Mouse (Mus musculus) ES-Bruce4 (cell line): ENCODE measurements around the gene Hfe2. TPM values are rescaled to one million over a fixed set of nuclear protein-coding genes. Genes with fewer than 3 reads are reported as not detected.
"Not testable (repeated sequence)": the region's sequence is repeated elsewhere in the genome, so short reads cannot be mapped to it uniquely, and the experiment has no call there.

ENCODE experiments used
- H3K27ac ChIP-seq: 2 replicates; pipeline ENCODE4 v1.5.1; 2012; ENCODE audit warnings: low read length, inconsistent platforms; ENCODE audit not compliant: insufficient read depth
- H3K27me3 ChIP-seq: 2 replicates; pipeline ENCODE4 v1.6.1; 2012; ENCODE audit warnings: mild to moderate bottlenecking, low read length, inconsistent platforms; ENCODE audit not compliant: control insufficient read depth, poor library complexity, insufficient read depth, severe bottlenecking
- H3K36me3 ChIP-seq: 2 replicates; pipeline ENCODE4 v1.6.1; 2012; ENCODE audit warnings: inconsistent platforms, mild to moderate bottlenecking, low read length, moderate library complexity; ENCODE audit not compliant: control insufficient read depth, poor library complexity, insufficient read depth, severe bottlenecking
- H3K4me1 ChIP-seq: one replicate; pipeline ENCODE4 v1.8.1; 2011; ENCODE audit warnings: low read length; ENCODE audit not compliant: control insufficient read depth, insufficient read depth
- H3K4me3 ChIP-seq: 2 replicates; pipeline ENCODE4 v1.5.1; 2011; ENCODE audit warnings: low read depth, mild to moderate bottlenecking, low read length
- H3K9ac ChIP-seq: 2 replicates; pipeline ENCODE4 v1.6.1; 2012; ENCODE audit warnings: low read depth, mild to moderate bottlenecking, inconsistent platforms; ENCODE audit not compliant: poor library complexity, severe bottlenecking
- H3K9me3 ChIP-seq: replicated peaks from 2 replicates; pipeline ENCODE4 v1.6.1; 2012; ENCODE audit warnings: mild to moderate bottlenecking, low read length, inconsistent platforms; ENCODE audit not compliant: control insufficient read depth, poor library complexity, insufficient read depth, severe bottlenecking
- CTCF ChIP-seq: IDR thresholded peaks from one replicate; pipeline ENCODE4 v1.8.1; 2011; ENCODE audit warnings: low read depth, low read length
- EP300 ChIP-seq: IDR thresholded peaks from 2 replicates; pipeline ENCODE4 v1.6.1; 2011; ENCODE audit warnings: low read depth, low read length; ENCODE audit not compliant: insufficient read depth
- POLR2A ChIP-seq: IDR thresholded peaks from one replicate; pipeline ENCODE4 v1.8.1; 2011; ENCODE audit warnings: low read length; ENCODE audit not compliant: insufficient read depth
- polyA plus RNA-seq: library from polyadenylated mRNA; stranded (reverse); fragments of >200 nt; gene quantifications from 2 replicates; pipeline ENCODE4 v1.2.4, GENCODE M21; 2011; ENCODE audit warnings: low read depth; ENCODE audit not compliant: missing spikeins, insufficient read depth, insufficient read length

Hfe2 gene
- polyA plus RNA-seq, 1 experiment: 0.88 TPM

DNA sequence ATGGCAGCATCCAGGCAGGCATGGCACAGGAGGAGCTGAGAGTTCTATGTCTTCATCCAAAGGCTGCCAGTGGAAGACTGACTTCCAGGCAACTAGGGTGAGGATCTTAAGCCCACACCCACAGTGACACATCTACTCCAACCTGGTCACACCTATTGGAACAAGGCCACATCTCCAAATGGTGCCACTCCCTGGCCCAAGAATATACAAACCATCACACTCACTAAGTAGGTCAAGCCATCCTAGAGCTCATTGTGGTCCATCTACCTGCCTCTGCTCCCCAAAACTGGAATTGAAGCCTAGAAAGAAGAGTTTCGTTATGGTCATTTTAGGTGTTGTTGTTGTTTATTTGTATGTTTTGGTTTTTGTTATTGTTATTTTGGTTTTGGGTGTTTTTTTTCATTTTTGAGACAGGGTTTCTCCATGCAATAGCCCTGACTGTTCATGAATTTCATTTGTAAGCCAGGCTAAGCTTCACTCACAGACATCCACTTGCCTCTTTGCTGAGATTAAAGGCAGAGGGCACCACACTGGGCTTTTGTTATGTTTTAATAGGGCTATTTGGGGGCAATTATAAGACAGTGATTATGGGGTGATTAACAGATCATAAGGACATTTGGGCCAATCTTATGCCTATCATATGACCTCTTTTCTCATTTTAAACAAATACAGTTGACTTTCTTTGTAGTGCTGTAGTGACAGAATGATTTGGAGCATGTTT lies 29.3 kb upstream of the Hfe2 start:
- no peak overlapping the region for H3K9ac ChIP-seq
- no peak for TF ChIP-seq EP300
- no peak for TF ChIP-seq CTCF
- no peak for TF ChIP-seq POLR2A
- no peak overlapping the region for H3K4me3 ChIP-seq

DNA sequence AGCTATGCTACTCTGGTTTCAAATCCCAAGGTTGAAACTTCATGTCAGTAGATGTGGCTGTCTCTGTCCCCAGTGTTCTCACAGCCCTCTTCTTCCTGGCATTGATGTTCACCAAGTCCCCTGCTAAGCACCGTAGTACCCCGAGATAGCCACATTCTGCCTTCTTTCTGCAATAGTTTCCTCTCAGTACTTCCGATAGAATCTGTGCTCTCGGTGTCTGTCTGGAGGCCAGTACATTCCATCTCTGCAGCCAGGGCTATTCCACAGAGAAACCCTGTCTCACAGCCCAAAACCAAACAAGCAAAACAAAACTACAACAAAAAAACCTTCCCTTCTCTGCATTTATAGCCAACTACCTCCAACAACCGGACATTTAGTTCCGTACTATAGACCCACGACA lies 28.8 kb upstream of the Hfe2 start:
- H3K9ac ChIP-seq: 0 out of 2 replicates have a peak overlapping the region, but pooled peaks have one; percentile 54
- H3K36me3 ChIP-seq: no peaks in the 10 kb centered on the region
- no peaks in the 10 kb centered on the region for H3K4me1 ChIP-seq
- H3K27ac ChIP-seq: no peak overlapping the region
- no peak for TF ChIP-seq CTCF
- no peak for TF ChIP-seq EP300
- no peak for TF ChIP-seq POLR2A
- H3K4me3 ChIP-seq: no peak overlapping the region
- no peaks in the 10 kb centered on the region for H3K27me3 ChIP-seq
- H3K9me3 ChIP-seq: peaks cover 10% of the 10 kb centered on the region

More for the DNA sequence above, 29.3 kb upstream of the Hfe2 start:
- peaks cover 10% of the 10 kb centered on the region for H3K9me3 ChIP-seq
- H3K27ac ChIP-seq: no peak overlapping the region
- no peaks in the 10 kb centered on the region for H3K4me1 ChIP-seq
- no peaks in the 10 kb centered on the region for H3K27me3 ChIP-seq
- H3K36me3 ChIP-seq: no peaks in the 10 kb centered on the region

DNA sequence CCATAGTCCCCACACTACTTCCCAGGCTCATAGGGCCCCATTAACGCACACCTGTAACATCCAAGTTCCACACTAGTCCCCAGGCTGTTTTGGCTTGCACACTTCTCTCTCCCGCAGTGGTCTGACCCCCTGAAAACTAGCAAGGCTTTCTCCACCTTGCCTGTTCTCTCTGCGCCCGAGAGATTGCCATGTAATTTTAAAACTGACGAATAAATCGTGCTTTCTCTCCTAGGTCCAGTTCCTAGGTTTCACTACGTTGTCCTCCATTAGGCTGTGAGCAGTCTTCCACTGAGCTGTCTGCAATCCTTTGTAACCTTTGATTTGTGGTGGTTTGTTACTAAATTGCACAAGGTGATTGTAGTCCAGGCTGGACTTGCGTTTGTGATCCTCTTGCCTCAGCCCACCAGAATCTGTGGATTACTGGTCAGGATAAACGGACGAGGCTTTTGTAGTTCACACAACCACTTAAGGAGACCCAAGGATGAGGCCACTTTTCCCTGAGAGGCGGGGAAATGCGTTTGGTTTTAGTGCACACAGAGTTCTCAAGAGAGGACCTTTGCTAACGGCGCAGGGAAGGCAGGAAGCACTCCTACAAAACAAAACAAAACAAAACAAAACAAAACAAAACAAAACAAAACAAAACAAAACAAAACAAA lies 28.2 kb upstream of the Hfe2 start:
- not testable (repeated sequence) for H3K4me1 ChIP-seq, H3K27ac ChIP-seq, H3K27me3 ChIP-seq, H3K36me3 ChIP-seq, H3K9me3 ChIP-seq
- peak overlapping the region; percentile 78 for H3K4me3 ChIP-seq
- peak overlapping the region; percentile 54 for H3K9ac ChIP-seq

DNA sequence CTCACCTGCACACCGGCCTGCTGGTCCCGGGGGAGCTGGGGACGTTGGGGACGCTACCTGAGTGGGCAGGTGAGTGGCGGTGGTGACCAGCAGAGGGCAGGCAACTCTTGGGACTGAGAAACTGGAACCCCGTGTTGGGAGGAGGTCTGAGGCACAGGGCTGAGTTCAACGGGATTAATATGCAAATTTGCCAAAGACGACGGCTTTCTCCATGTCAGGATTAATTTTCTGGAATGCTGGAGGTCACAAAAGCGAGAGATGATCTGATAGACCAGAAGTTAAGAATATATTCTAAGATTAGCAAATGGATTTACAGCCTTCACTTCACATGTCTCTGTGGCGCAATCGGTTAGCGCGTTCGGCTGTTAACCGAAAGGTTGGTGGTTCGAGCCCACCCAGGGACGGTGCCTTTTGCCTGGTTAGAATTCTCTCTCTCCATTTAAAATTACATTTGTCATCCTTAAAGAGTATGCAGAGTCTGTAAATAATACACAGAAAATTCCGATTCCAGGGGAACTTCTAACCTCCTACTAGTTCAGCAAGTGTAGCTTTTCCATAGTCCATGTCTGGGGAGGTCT lies 27.4 kb upstream of the Hfe2 start:
- peaks cover 6% of the 10 kb centered on the region for H3K9me3 ChIP-seq
- H3K36me3 ChIP-seq: no peaks in the 10 kb centered on the region
- H3K4me3 ChIP-seq: peak overlapping the region; percentile 78
- H3K4me1 ChIP-seq: no peaks in the 10 kb centered on the region
- H3K27me3 ChIP-seq: no peaks in the 10 kb centered on the region
- no peak overlapping the region for H3K27ac ChIP-seq
- peak overlapping the region; percentile 54 for H3K9ac ChIP-seq
- TF ChIP-seq CTCF (peak; percentile 69), POLR2A (no peak), EP300 (0 out of 2 replicates have a peak, but pooled peaks have one; percentile 4)

DNA sequence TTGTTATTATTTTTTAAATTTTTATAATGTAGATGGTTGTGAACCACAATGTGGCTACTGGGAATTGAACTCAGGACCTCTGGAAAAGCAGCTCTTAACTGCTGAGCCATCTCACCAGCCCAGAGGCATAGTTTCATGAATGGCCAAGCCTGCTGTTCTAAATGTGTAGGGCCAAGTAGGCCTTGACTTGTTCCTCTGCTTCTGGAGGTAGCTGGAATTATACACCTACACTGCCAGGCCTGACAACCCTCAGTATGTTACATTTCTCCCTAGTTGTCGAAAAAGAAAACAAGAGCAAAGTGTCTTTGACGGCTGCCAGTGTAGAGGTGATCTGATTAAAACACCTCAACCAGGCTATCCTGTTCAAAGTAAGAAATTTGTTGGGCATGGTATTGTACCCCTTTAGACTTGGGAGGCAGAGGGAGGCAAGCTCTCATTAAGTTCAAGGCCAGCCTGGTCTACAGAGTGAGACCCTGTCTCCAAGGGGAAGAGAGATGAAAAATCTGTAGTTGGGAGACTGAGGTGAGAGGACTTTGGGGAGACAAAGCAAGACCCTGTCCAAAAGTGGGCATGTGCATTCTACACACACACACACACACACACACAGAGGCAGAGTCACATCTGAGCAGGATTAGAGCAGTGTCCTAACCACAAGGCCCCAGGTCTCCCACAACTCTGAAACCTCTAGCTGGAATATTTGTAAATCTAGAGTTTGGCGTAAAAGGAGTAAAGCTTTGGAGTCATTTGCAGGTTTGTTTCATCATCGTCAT lies 26.3 kb upstream of the Hfe2 start:
- TF ChIP-seq CTCF (no peak), POLR2A (no peak), EP300 (no peak)
- Histone ChIP-seq H3K4me3 (no peak overlapping the region), H3K36me3 (no peaks in the 10 kb centered on the region), H3K9ac (peak overlapping the region; percentile 10; the same call in 1 of the 2 replicates), H3K4me1 (no peaks in the 10 kb centered on the region), H3K27me3 (no peaks in the 10 kb centered on the region), H3K9me3 (no peaks in the 10 kb centered on the region; the same call in 1 of the 2 replicates), H3K27ac (peak overlapping the region; percentile 22)
